In genomic region chr2:75621873-75622654, GRCm38 (mm10) we compare ENCODE assay signal across 19 mouse cellular contexts. TPM values are rescaled to one million over a fixed set of nuclear protein-coding genes. Genes with fewer than 3 reads are reported as not detected.
A peak's percentile ranks its signal among the peaks of the same experiment; 100 is the strongest.
DNase-seq lines count a peak whose midpoint lies in the region; ATAC-seq and TF ChIP-seq lines count a peak whose summit lies in the region.
"Had no signal": no experiment of that assay in that cellular context is flagged by ENCODE, and none has a peak within 500 bp of the region (broad histone marks: within the 10 kb centered on the region; RNA-seq: fewer than 3 reads in every experiment).

No protein-coding gene starts in this region.

- no peaks in the 10 kb centered on the region for H3K27me3 ChIP-seq in intestine, embryonic 15.5 days (replicated peaks)
- no peaks in the 10 kb centered on the region for H3K27me3 ChIP-seq in intestine, embryonic 16.5 days (replicated peaks; ENCODE audit: control insufficient read depth, insufficient read depth, low read length)
- no peaks in the 10 kb centered on the region for H3K27me3 ChIP-seq in Patski
- H3K27me3 ChIP-seq: midbrain, embryonic 13.5 days; neural tube, embryonic 13.5 days had no signal

- 0 out of 2 replicates have a peak overlapping the region, but pooled peaks have one; percentile 17 for H3K27ac ChIP-seq in intestine, embryonic 15.5 days
- H3K27ac ChIP-seq in intestine, embryonic 16.5 days (ENCODE audit: low read length), result no peak overlapping the region
- H3K27ac ChIP-seq: left cerebral cortex, adult 2 months; midbrain, embryonic 13.5 days; neural tube, embryonic 13.5 days had no signal

- H3K9me3 ChIP-seq in intestine, embryonic 15.5 days, result no peaks in the 10 kb centered on the region
- no peaks in the 10 kb centered on the region for H3K9me3 ChIP-seq in intestine, embryonic 16.5 days (ENCODE audit: control insufficient read depth, low read length)
- H3K9me3 ChIP-seq: midbrain, embryonic 13.5 days; neural tube, embryonic 13.5 days had no signal

- no peak for DNase-seq in frontal cortex, postnatal 14 days (ENCODE audit: low spot score in 2 of 2)
- DNase-seq in 3134 (ENCODE audit: extremely low read depth, insufficient read length, low spot score), result peak; percentile 57
- DNase-seq in Patski (ENCODE audit: low read depth, low spot score), result no peak
- DNase-seq in layer of hippocampus, adult 11-12 months (ENCODE audit: low spot score), result no peak
- no peak for DNase-seq in embryo, embryonic 11 days
- DNase-seq: cerebellum, adult 11-12 months; forebrain, postnatal 0 days; kidney, postnatal 14 days; lung, postnatal 10 days; retina, postnatal 1 day; thymus, adult 18-20 months had no signal

- no peaks in the 10 kb centered on the region for H3K4me1 ChIP-seq in intestine, embryonic 15.5 days (replicated peaks)
- H3K4me1 ChIP-seq in intestine, embryonic 16.5 days (ENCODE audit: control insufficient read depth, insufficient read depth, low read length), result no peaks in the 10 kb centered on the region; the same call in 1 of the 2 replicates
- H3K4me1 ChIP-seq: midbrain, embryonic 13.5 days had no signal

- CTCF ChIA-PET in Patski (lab: Charles Lee), result interaction anchor here (0.8 to 1.3 kb wide), 4 partner anchors 11 to 17 kb away, joined by 3 to 5 read pairs (median 3); no protein-coding TSS in a partner anchor

- H3K4me2 ChIP-seq in intestine, embryonic 15.5 days (replicated peaks), result no peak overlapping the region
- no peak overlapping the region for H3K4me2 ChIP-seq in intestine, embryonic 16.5 days (ENCODE audit: low read depth, low read length)
- H3K4me2 ChIP-seq: midbrain, embryonic 13.5 days; neural tube, embryonic 13.5 days had no signal

- TF ChIP-seq CTCF in Patski (IDR thresholded peaks at IDR 0.05), result peak; percentile 35

- POLR2A ChIA-PET in Patski (lab: Charles Lee), result interaction anchor here (1.0 kb wide), 1 partner anchor 16 kb away, joined by 3 read pairs; no protein-coding TSS in a partner anchor

- ATAC-seq in frontal cortex, adult (ENCODE audit: low TSS enrichment), result 0 out of 2 replicates have a peak, but pooled peaks have one; percentile 50
- ATAC-seq in intestine, embryonic 15.5 days, result no peak
- ATAC-seq in intestine, embryonic 16.5 days, result no peak
- no peak for ATAC-seq in Patski
- ATAC-seq: forebrain, postnatal 0 days; inflammation-experienced regulatory T-cells, adult 6 months; midbrain, embryonic 13.5 days had no signal

- 73% methylated on average over 14 of the region's 14 CpGs for WGBS in intestine, embryonic 15.5 days
- 78% methylated on average over 14 of the region's 14 CpGs for WGBS in intestine, embryonic 16.5 days

- H3K9ac ChIP-seq in intestine, embryonic 15.5 days, result no peak overlapping the region
- no peak overlapping the region for H3K9ac ChIP-seq in intestine, embryonic 16.5 days (ENCODE audit: low read depth, low read length)
- H3K9ac ChIP-seq: forebrain, postnatal 0 days; midbrain, embryonic 13.5 days; neural tube, embryonic 13.5 days had no signal

- no peak overlapping the region for H3K4me3 ChIP-seq in intestine, embryonic 15.5 days (replicated peaks)
- H3K4me3 ChIP-seq in intestine, embryonic 16.5 days (ENCODE audit: low read length), result no peak overlapping the region
- H3K4me3 ChIP-seq: erythroblast, embryonic 14.5 days; left cerebral cortex, adult 2 months; midbrain, embryonic 13.5 days; neural tube, embryonic 13.5 days had no signal

- no peaks in the 10 kb centered on the region for H3K36me3 ChIP-seq in intestine, embryonic 15.5 days
- no peaks in the 10 kb centered on the region for H3K36me3 ChIP-seq in intestine, embryonic 16.5 days (ENCODE audit: control insufficient read depth, insufficient read depth, low read length)
- H3K36me3 ChIP-seq: midbrain, embryonic 13.5 days; neural tube, embryonic 13.5 days had no signal

- in situ Hi-C loops in Patski (cut with MboI; ENCODE audit: low pct_unique_long_range_greater_than_20kb), result no loop called here

RNA-seq across cellular contexts. Expression of gene Hnrnpa3, which starts 37.0 kb away (rescaled TPM):
- polyA plus RNA-seq in intestine, embryonic 15.5 days (2015; fragmentation: Nextera tagmentation; extraction: Ambion mirVana), result 280 and 299 TPM in 2 replicates
- polyA plus RNA-seq in intestine, embryonic 16.5 days (2015; fragmentation: Nextera tagmentation; extraction: Ambion mirVana), result 215 and 254 TPM in 2 replicates
- 249 TPM for polyA plus RNA-seq in Patski (2021)
